9 mouse cellular contexts compared by ENCODE assay signal in the genomic region with DNA sequence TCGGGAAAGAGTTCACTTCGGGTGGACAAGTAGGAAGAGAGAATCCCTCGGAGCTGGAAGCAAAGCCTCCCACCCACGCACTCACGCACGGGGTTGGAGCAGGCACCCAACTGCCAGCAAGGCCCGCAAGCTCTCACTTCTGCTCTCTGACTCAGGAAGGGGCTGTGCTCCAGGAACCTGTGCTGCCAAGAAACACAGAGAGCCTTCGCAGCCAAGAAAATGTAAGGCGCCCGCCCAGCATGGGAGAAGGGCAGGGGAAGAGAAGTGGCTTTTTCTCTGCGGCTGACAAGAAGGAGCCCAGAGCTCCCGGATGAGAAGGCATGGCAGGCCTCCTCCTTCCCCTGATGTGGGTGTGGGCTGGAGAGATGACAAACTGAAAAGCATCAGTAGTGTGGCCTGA.
A peak's percentile ranks its signal among the peaks of the same experiment; 100 is the strongest.
DNase-seq lines count a peak whose midpoint lies in the region; ATAC-seq and TF ChIP-seq lines count a peak whose summit lies in the region.
"Had no signal": no experiment of that assay in that cellular context is flagged by ENCODE, and none has a peak within 500 bp of the region (broad histone marks: within the 10 kb centered on the region; RNA-seq: fewer than 3 reads in every experiment).

No protein-coding gene starts in this region.

- no peak; the same call in 1 of the 2 replicates for ATAC-seq in forebrain, embryonic 15.5 days (replicated peaks)
- ATAC-seq in forebrain, embryonic 12.5 days (ENCODE audit: low FRiP score) = no peak
- peak; percentile 53 for ATAC-seq in cerebellum, adult (ENCODE audit: insufficient number of reproducible peaks, low FRiP score, low TSS enrichment)

- intact Hi-C loops in left cerebral cortex, postnatal 25 days (cut with DNase I) = loop anchor here (5.0 to 10.0 kb wide), 2 partner anchors 203 to 1055 kb away; no protein-coding TSS in a partner anchor

- 63% methylated on average over 12 of the region's 12 CpGs for WGBS in forebrain, embryonic 15.5 days
- 82% methylated on average over 12 of the region's 12 CpGs for WGBS in forebrain, embryonic 12.5 days
- 86% methylated on average over 12 of the region's 12 CpGs for WGBS in thymus, adult 2 months

- H3K9me3 ChIP-seq in forebrain, embryonic 15.5 days = no peaks in the 10 kb centered on the region
- H3K9me3 ChIP-seq in forebrain, embryonic 12.5 days = no peaks in the 10 kb centered on the region
- H3K9me3 ChIP-seq: limb, embryonic 12.5 days had no signal

- no peak overlapping the region for H3K4me2 ChIP-seq in forebrain, embryonic 15.5 days (replicated peaks)
- no peak overlapping the region for H3K4me2 ChIP-seq in forebrain, embryonic 12.5 days
- H3K4me2 ChIP-seq: limb, embryonic 12.5 days had no signal

- H3K27ac ChIP-seq in forebrain, embryonic 15.5 days (replicated peaks) = 0 out of 2 replicates have a peak overlapping the region, but pooled peaks have one; percentile 52
- H3K27ac ChIP-seq in forebrain, embryonic 12.5 days = no peak overlapping the region
- no peak overlapping the region for H3K27ac ChIP-seq in thymus, adult 2 months (ENCODE audit: control insufficient read depth, insufficient read depth, low read length)
- H3K27ac ChIP-seq: limb, embryonic 12.5 days had no signal

- no peak for TF ChIP-seq POLR2A in thymus, adult 2 months (IDR thresholded peaks at IDR 0.05; ENCODE audit: control insufficient read depth, extremely low read depth, insufficient read depth, low read length, poor library complexity)

- H3K9ac ChIP-seq in forebrain, embryonic 15.5 days (replicated peaks) = no peak overlapping the region
- no peak overlapping the region for H3K9ac ChIP-seq in forebrain, embryonic 12.5 days
- H3K9ac ChIP-seq: limb, embryonic 12.5 days had no signal

- H3K27me3 ChIP-seq in forebrain, embryonic 15.5 days = no peaks in the 10 kb centered on the region
- H3K27me3 ChIP-seq in forebrain, embryonic 12.5 days = no peaks in the 10 kb centered on the region
- no peaks in the 10 kb centered on the region for H3K27me3 ChIP-seq in thymus, adult 2 months (ENCODE audit: control insufficient read depth, insufficient read depth, low read length)
- H3K27me3 ChIP-seq: limb, embryonic 12.5 days had no signal

- peak; percentile 15 for DNase-seq in gastrocnemius, adult 18-20 months (ENCODE audit: low spot score)
- peak; percentile 53 to 94 for DNase-seq in left cerebral cortex, postnatal 25 days (ENCODE audit: low spot score in 2 of 2)
- no peak for DNase-seq in thymus, postnatal 14 days
- DNase-seq in thymus, adult 2 months = no peak
- no peak for DNase-seq in kidney, postnatal 14 days

- H3K4me3 ChIP-seq in forebrain, embryonic 15.5 days = no peak overlapping the region
- H3K4me3 ChIP-seq in forebrain, embryonic 12.5 days (replicated peaks) = no peak overlapping the region
- H3K4me3 ChIP-seq in thymus, adult 2 months (ENCODE audit: control insufficient read depth, insufficient read depth, low read length) = no peak overlapping the region
- H3K4me3 ChIP-seq: limb, embryonic 12.5 days had no signal

- H3K36me3 ChIP-seq in forebrain, embryonic 15.5 days = no peaks in the 10 kb centered on the region
- H3K36me3 ChIP-seq in forebrain, embryonic 12.5 days (replicated peaks) = no peaks in the 10 kb centered on the region
- no peaks in the 10 kb centered on the region for H3K36me3 ChIP-seq in thymus, adult 2 months (ENCODE audit: control insufficient read depth, insufficient read depth, low read length)
- H3K36me3 ChIP-seq: limb, embryonic 12.5 days had no signal

- no peak for TF ChIP-seq CTCF in thymus, adult 2 months (IDR thresholded peaks at IDR 0.05; ENCODE audit: borderline replicate concordance, control insufficient read depth, extremely low read depth, insufficient read depth, low read length, poor library complexity)

- peaks cover 14% of the 10 kb centered on the region for H3K4me1 ChIP-seq in forebrain, embryonic 15.5 days
- H3K4me1 ChIP-seq in forebrain, embryonic 12.5 days = peaks cover 14% of the 10 kb centered on the region
- peaks cover 6% of the 10 kb centered on the region; the same call in 1 of the 2 replicates for H3K4me1 ChIP-seq in thymus, adult 2 months (replicated peaks; ENCODE audit: control insufficient read depth, insufficient read depth, low read length)

Comparison
In these comparisons a context has a peak if more than half of its experiments do, and no peak if none do; other contexts are left out.
1. DNase-seq: peak in gastrocnemius, adult 18-20 months (single experiment) and left cerebral cortex, postnatal 25 days (2 of 2); none in thymus, postnatal 14 days (single experiment), thymus, adult 2 months (single experiment) and kidney, postnatal 14 days (single experiment).